Mouse (Mus musculus) neural tube, embryonic 15.5 days (tissue): Measurements from ENCODE around the gene Pcgf2. TPM values are rescaled to one million over a fixed set of nuclear protein-coding genes. Genes with fewer than 3 reads are reported as not detected.

Experiments used
- ATAC-seq: fragments of 200-750 bp; cut with Nextera tagmentation; 2 replicates; pipeline ENCODE4 v1.8.0; 2017; ENCODE audit warnings: mild to moderate bottlenecking, moderate TSS enrichment, moderate library complexity; ENCODE audit not compliant: low FRiP score
- H3K27ac ChIP-seq: fragments of 300-500 bp; sonication (generic); replicated peaks from 2 replicates; pipeline ENCODE4 v1.5.1; 2015; ENCODE audit warnings: mild to moderate bottlenecking, inconsistent platforms
- H3K27me3 ChIP-seq: fragments of 300-500 bp; sonication (generic); replicated peaks from 2 replicates; pipeline ENCODE4 v1.6.1; 2015; ENCODE audit warnings: inconsistent platforms
- H3K36me3 ChIP-seq: fragments of 300-500 bp; sonication (generic); 2 replicates; pipeline ENCODE4 v1.6.1; 2015; ENCODE audit warnings: inconsistent platforms
- H3K4me1 ChIP-seq: fragments of 300-500 bp; sonication (generic); 2 replicates; pipeline ENCODE4 v1.6.1; 2015; ENCODE audit warnings: inconsistent platforms
- H3K4me2 ChIP-seq: fragments of 300-500 bp; sonication (generic); 2 replicates; pipeline ENCODE4 v1.6.1; 2015; ENCODE audit warnings: inconsistent platforms, mild to moderate bottlenecking, moderate library complexity
- H3K4me3 ChIP-seq: fragments of 300-500 bp; sonication (generic); replicated peaks from 2 replicates; pipeline ENCODE4 v1.5.1; 2015; ENCODE audit warnings: mild to moderate bottlenecking, inconsistent platforms
- H3K9ac ChIP-seq: fragments of 300-500 bp; sonication (generic); replicated peaks from 2 replicates; pipeline ENCODE4 v1.6.1; 2015; ENCODE audit warnings: mild to moderate bottlenecking, inconsistent platforms
- H3K9me3 ChIP-seq: fragments of 300-500 bp; sonication (generic); replicated peaks from 2 replicates; pipeline ENCODE4 v1.6.1; 2016; ENCODE audit warnings: inconsistent platforms
- WGBS: fragments of 180-500 bp; shearing (Covaris S2); methylation state at CpG from one replicate; pipeline ENCODE4 v1.1.7; 2015; ENCODE audit warnings: mixed read lengths; 5-methylcytosine and 5-hydroxymethylcytosine counted together
- polyA plus RNA-seq: library from polyadenylated mRNA; unstranded; fragments of >200 nt; fragmentation: Nextera tagmentation; extraction: Ambion mirVana; gene quantifications from 2 replicates; pipeline ENCODE4 v1.2.1, GENCODE M21; 2015

Gene Pcgf2
- 17.6 and 17.7 TPM in 2 replicates for polyA plus RNA-seq

- under 1% methylated on average over 85 of the region's 85 CpGs for WGBS
- Histone ChIP-seq H3K4me1 (peaks cover 61% of the 10 kb centered on the region), H3K4me3 (peak within 1 kb of the TSS; percentile 95), H3K9ac (peak within 1 kb of the TSS; percentile 94), H3K4me2 (peak within 1 kb of the TSS; percentile 90), H3K9me3 (no peaks in the 10 kb centered on the region), H3K27me3 (no peaks in the 10 kb centered on the region), H3K36me3 (no peaks in the 10 kb centered on the region), H3K27ac (peak within 1 kb of the TSS; percentile 97)
- peak; percentile 3; the same call in 1 of the 2 replicates for ATAC-seq
Observed at GRCm38 (mm10) chr11:97700003-97700745, at the start of gene Pcgf2. TSS of gene Pcgf2 (minus strand) at chr11:97700497.

GRCm38 (mm10) chr11:97748496-97748895 lies 48.2 kb upstream of the Pcgf2 start:
- no peak for ATAC-seq
- Histone ChIP-seq H3K9me3 (no peaks in the 10 kb centered on the region), H3K9ac (no peak overlapping the region), H3K27ac (no peak overlapping the region), H3K27me3 (no peaks in the 10 kb centered on the region), H3K4me1 (peaks cover 4% of the 10 kb centered on the region), H3K4me2 (no peak overlapping the region), H3K36me3 (peaks cover 68% of the 10 kb centered on the region), H3K4me3 (no peak overlapping the region)
- 89% methylated on average over 5 of the region's 5 CpGs for WGBS

- Histone ChIP-seq H3K4me2 (no peak overlapping the region), H3K4me1 (peaks cover 11% of the 10 kb centered on the region), H3K9ac (no peak overlapping the region), H3K4me3 (no peak overlapping the region), H3K36me3 (peaks cover 61% of the 10 kb centered on the region), H3K9me3 (no peaks in the 10 kb centered on the region), H3K27ac (no peak overlapping the region), H3K27me3 (no peaks in the 10 kb centered on the region)
- ATAC-seq, result no peak
- 92% methylated on average over 8 of the region's 8 CpGs for WGBS
Observed at GRCm38 (mm10) chr11:97747773-97748172, 47.5 kb upstream of the Pcgf2 start.

- Histone ChIP-seq H3K27ac (peak overlapping the region; percentile 99), H3K9ac (no peak overlapping the region), H3K9me3 (no peaks in the 10 kb centered on the region), H3K27me3 (no peaks in the 10 kb centered on the region), H3K4me3 (peak overlapping the region; percentile 74), H3K4me2 (peak overlapping the region; percentile 57), H3K36me3 (peaks cover 40% of the 10 kb centered on the region), H3K4me1 (peaks cover 31% of the 10 kb centered on the region)
- WGBS, result 9% methylated on average over 13 of the region's 13 CpGs
- no peak; the same call in 1 of the 2 replicates for ATAC-seq
Observed at GRCm38 (mm10) chr11:97745331-97745721, 45.0 kb upstream of the Pcgf2 start.

- peak overlapping the region; percentile 99 for H3K27ac ChIP-seq
- H3K9me3 ChIP-seq, result no peaks in the 10 kb centered on the region
- H3K27me3 ChIP-seq, result no peaks in the 10 kb centered on the region
- H3K4me2 ChIP-seq, result peak overlapping the region; percentile 73
- peak; percentile 96 for ATAC-seq
- H3K4me3 ChIP-seq, result peak overlapping the region; percentile 74
- H3K9ac ChIP-seq, result peak overlapping the region; percentile 80
- H3K36me3 ChIP-seq, result peaks cover 35% of the 10 kb centered on the region
- WGBS, result under 1% methylated on average over 34 of the region's 57 CpGs
- H3K4me1 ChIP-seq, result peaks cover 36% of the 10 kb centered on the region
Observed at GRCm38 (mm10) chr11:97744718-97745330, 44.5 kb upstream of the Pcgf2 start.

- 1% methylated on average over 55 of the region's 63 CpGs for WGBS
- peak within 1 kb of the TSS; percentile 80 for H3K9ac ChIP-seq
Observed at GRCm38 (mm10) chr11:97744063-97744717, 43.9 kb upstream of the Pcgf2 start, which contains the start of gene Pip4k2b. TSS of gene Pip4k2b (minus strand) at chr11:97744704.

GRCm38 (mm10) chr11:97743423-97743822 lies 43.1 kb upstream of the Pcgf2 start:
- peak overlapping the region; percentile 99 for H3K27ac ChIP-seq
- peak overlapping the region; percentile 74 for H3K4me3 ChIP-seq
- H3K27me3 ChIP-seq, result no peaks in the 10 kb centered on the region
- H3K9ac ChIP-seq, result peak overlapping the region; percentile 75
- H3K4me1 ChIP-seq, result peaks cover 37% of the 10 kb centered on the region
- H3K4me2 ChIP-seq, result peak overlapping the region; percentile 73
- 28% methylated on average over 9 of the region's 9 CpGs for WGBS
- no peak for ATAC-seq
- no peaks in the 10 kb centered on the region for H3K9me3 ChIP-seq
- peaks cover 23% of the 10 kb centered on the region for H3K36me3 ChIP-seq

More at GRCm38 (mm10) chr11:97744063-97744717, 43.9 kb upstream of the Pcgf2 start, which contains the start of gene Pip4k2b:
- H3K27me3 ChIP-seq, result no peaks in the 10 kb centered on the region
- peaks cover 37% of the 10 kb centered on the region for H3K4me1 ChIP-seq
- ATAC-seq, result peak; percentile 39
- peak within 1 kb of the TSS; percentile 99 for H3K27ac ChIP-seq
- H3K4me3 ChIP-seq, result peak within 1 kb of the TSS; percentile 74
- peaks cover 29% of the 10 kb centered on the region for H3K36me3 ChIP-seq
- peak within 1 kb of the TSS; percentile 73 for H3K4me2 ChIP-seq
- no peaks in the 10 kb centered on the region for H3K9me3 ChIP-seq

GRCm38 (mm10) chr11:97742591-97742990 lies 42.3 kb upstream of the Pcgf2 start:
- Histone ChIP-seq H3K9me3 (no peaks in the 10 kb centered on the region), H3K4me1 (peaks cover 37% of the 10 kb centered on the region), H3K4me3 (peak overlapping the region; percentile 74), H3K36me3 (peaks cover 15% of the 10 kb centered on the region), H3K27ac (no peak overlapping the region), H3K27me3 (no peaks in the 10 kb centered on the region), H3K4me2 (peak overlapping the region; percentile 73), H3K9ac (peak overlapping the region; percentile 75; the same call in 1 of the 2 replicates)
- no peak for ATAC-seq
- WGBS, result 84% methylated on average over 9 of the region's 9 CpGs

GRCm38 (mm10) chr11:97742157-97742556 lies 41.9 kb upstream of the Pcgf2 start:
- 0 out of 2 replicates have a peak overlapping the region, but pooled peaks have one; percentile 74 for H3K4me3 ChIP-seq
- H3K27me3 ChIP-seq, result no peaks in the 10 kb centered on the region
- H3K36me3 ChIP-seq, result peaks cover 12% of the 10 kb centered on the region
- H3K4me1 ChIP-seq, result peaks cover 37% of the 10 kb centered on the region
- H3K9ac ChIP-seq, result no peak overlapping the region
- 97% methylated on average over 5 of the region's 5 CpGs for WGBS
- no peak for ATAC-seq
- H3K9me3 ChIP-seq, result no peaks in the 10 kb centered on the region
- no peak overlapping the region for H3K27ac ChIP-seq
- H3K4me2 ChIP-seq, result peak overlapping the region; percentile 73

GRCm38 (mm10) chr11:97740190-97740589 lies 39.9 kb upstream of the Pcgf2 start:
- Histone ChIP-seq H3K4me2 (no peak overlapping the region), H3K9ac (no peak overlapping the region), H3K36me3 (no peaks in the 10 kb centered on the region), H3K9me3 (no peaks in the 10 kb centered on the region), H3K27ac (no peak overlapping the region), H3K4me3 (no peak overlapping the region), H3K4me1 (peaks cover 37% of the 10 kb centered on the region), H3K27me3 (no peaks in the 10 kb centered on the region)
- WGBS, result 43% methylated on average over 7 of the region's 7 CpGs
- ATAC-seq, result no peak

- H3K4me1 ChIP-seq, result peaks cover 37% of the 10 kb centered on the region
- no peak overlapping the region for H3K9ac ChIP-seq
- H3K36me3 ChIP-seq, result no peaks in the 10 kb centered on the region
- no peak for ATAC-seq
- 92% methylated on average over 3 of the region's 3 CpGs for WGBS
- H3K27ac ChIP-seq, result no peak overlapping the region
- H3K9me3 ChIP-seq, result no peaks in the 10 kb centered on the region
- H3K27me3 ChIP-seq, result no peaks in the 10 kb centered on the region
- H3K4me3 ChIP-seq, result no peak overlapping the region
- no peak overlapping the region for H3K4me2 ChIP-seq
Observed at GRCm38 (mm10) chr11:97739155-97739554, 38.9 kb upstream of the Pcgf2 start.
